In genomic region chr7:24507726-24508114, GRCm38 (mm10) we compare ENCODE assay signal across 8 mouse cellular contexts. TPM values are rescaled to one million over a fixed set of nuclear protein-coding genes. Genes with fewer than 3 reads are reported as not detected.
DNase-seq lines count a peak whose midpoint lies in the region; ATAC-seq and TF ChIP-seq lines count a peak whose summit lies in the region.

No protein-coding gene starts in this region.

- H3ac ChIP-seq in myocyte (ENCODE audit: control insufficient read depth, insufficient read length) = peak overlapping the region; percentile 82

- TF ChIP-seq CTCF in lung, adult 2 months (IDR thresholded peaks at IDR 0.05; ENCODE audit: insufficient read depth, low read length) = no peak
- no peak for TF ChIP-seq CTCF in embryonic fibroblast, embryonic 13.5 days (IDR thresholded peaks at IDR 0.05; ENCODE audit: borderline replicate concordance, insufficient read depth, low read length)
- no peak for TF ChIP-seq CTCF in kidney, postnatal 0 days (IDR thresholded peaks at IDR 0.05; ENCODE audit: low read depth)

- H3K4me2 ChIP-seq in kidney, postnatal 0 days (ENCODE audit: low read length) = peak overlapping the region; percentile 81
- H3K4me2 ChIP-seq in myocyte (ENCODE audit: low read depth) = peak overlapping the region; percentile 73

- 1% methylated on average over 20 of the region's 20 CpGs for WGBS in lung, adult 2 months
- under 1% methylated on average over 20 of the region's 20 CpGs for WGBS in kidney, postnatal 0 days

- H3K27me3 ChIP-seq in kidney, postnatal 0 days (ENCODE audit: insufficient read depth, low read length) = no peaks in the 10 kb centered on the region
- H3K27me3 ChIP-seq in myocyte (ENCODE audit: control insufficient read depth, insufficient read depth, insufficient read length) = no peaks in the 10 kb centered on the region

- DNase-seq in lung, adult 2 months = no peak
- no peak for DNase-seq in lung, postnatal 25 days (ENCODE audit: low spot score)
- DNase-seq in kidney, postnatal 0 days (ENCODE audit: low spot score) = no peak
- no peak for DNase-seq in spleen, postnatal 10 days (ENCODE audit: low spot score in 2 of 2)
- DNase-seq in gastrocnemius, postnatal 25 days = no peak
- no peak for DNase-seq in cerebellum, postnatal 25 days

- peak overlapping the region; percentile 97 for H3K27ac ChIP-seq in embryonic fibroblast, embryonic 13.5 days (ENCODE audit: insufficient read depth, low read length)
- peak overlapping the region; percentile 98 for H3K27ac ChIP-seq in kidney, postnatal 0 days

- peak overlapping the region; percentile 90 for H3K9ac ChIP-seq in kidney, postnatal 0 days (ENCODE audit: low read depth, low read length)

- peaks cover 5% of the 10 kb centered on the region for H3K4me1 ChIP-seq in lung, adult 2 months (ENCODE audit: control insufficient read depth, insufficient read depth, low read length)
- H3K4me1 ChIP-seq in embryonic fibroblast, embryonic 13.5 days (ENCODE audit: control insufficient read depth, insufficient read depth, low read length) = peaks cover 3% of the 10 kb centered on the region; the same call in 1 of the 2 replicates
- 0 out of 2 replicates have a peak, but pooled peaks cover 4% of the 10 kb centered on the region for H3K4me1 ChIP-seq in kidney, postnatal 0 days (replicated peaks; ENCODE audit: insufficient read depth, low read length)

- no peaks in the 10 kb centered on the region for H3K36me3 ChIP-seq in kidney, postnatal 0 days (ENCODE audit: insufficient read depth, low read length)
- no peaks in the 10 kb centered on the region for H3K36me3 ChIP-seq in myocyte (ENCODE audit: control insufficient read depth, insufficient read depth)

- H3K4me3 ChIP-seq in lung, adult 2 months (replicated peaks; ENCODE audit: extremely low read depth, low read depth, low read length) = peak overlapping the region; percentile 85
- H3K4me3 ChIP-seq in embryonic fibroblast, embryonic 13.5 days (ENCODE audit: insufficient read depth, low read length) = peak overlapping the region; percentile 68
- H3K4me3 ChIP-seq in kidney, postnatal 0 days (replicated peaks; ENCODE audit: low read depth, low read length) = peak overlapping the region; percentile 58
- H3K4me3 ChIP-seq in myocyte = peak overlapping the region; percentile 80

- H3K9me3 ChIP-seq in kidney, postnatal 0 days (replicated peaks; ENCODE audit: low read length) = no peaks in the 10 kb centered on the region

- TF ChIP-seq POLR2A in lung, adult 2 months (IDR thresholded peaks at IDR 0.05; ENCODE audit: borderline replicate concordance, extremely low read depth, low read depth, low read length) = no peak
- no peak for TF ChIP-seq POLR2A in embryonic fibroblast, embryonic 13.5 days (IDR thresholded peaks at IDR 0.05; ENCODE audit: low read depth, low read length)
- no peak for TF ChIP-seq POLR2A in myocyte (IDR thresholded peaks at IDR 0.05; ENCODE audit: insufficient read length, low read depth)

- peaks cover 20% of the 10 kb centered on the region for H3K79me2 ChIP-seq in myocyte (ENCODE audit: control insufficient read depth, insufficient read depth)

- ATAC-seq in kidney, postnatal 0 days (replicated peaks; ENCODE audit: low FRiP score, low read depth) = peak; percentile 8; the same call in 1 of the 2 replicates

TF ChIP-seq in myocyte, 11 proteins besides CTCF, POLR2A, EP300 and RAD21:
- TF ChIP-seq MAX (IDR thresholded peaks at IDR 0.05; ENCODE audit: low read depth) (no peak), E2F4 (IDR thresholded peaks at IDR 0.05; ENCODE audit: insufficient read depth) (no peak), TCF12 (IDR thresholded peaks at IDR 0.05; ENCODE audit: insufficient read depth, poor library complexity, severe bottlenecking) (no peak), CEBPB (IDR thresholded peaks at IDR 0.05; ENCODE audit: insufficient read depth, poor library complexity, severe bottlenecking) (no peak), REST (IDR thresholded peaks at IDR 0.05; ENCODE audit: insufficient read depth, insufficient read length) (no peak), USF1 (IDR thresholded peaks at IDR 0.05; ENCODE audit: low read depth) (no peak), TCF3 (IDR thresholded peaks at IDR 0.05; ENCODE audit: insufficient read length, low read depth) (no peak), SRF (IDR thresholded peaks at IDR 0.05; ENCODE audit: control insufficient read depth, insufficient read length, low read depth) (no peak), MYOG (IDR thresholded peaks at IDR 0.05; ENCODE audit: control insufficient read depth in 1 of 3, insufficient read depth in 1 of 3, insufficient read length in 2 of 3, low read depth in 2 of 3) (no peak)

RNA-seq across cellular contexts. Expression of gene Zfp428, which starts 0.9 kb away (rescaled TPM):
- 7.1 and 12.1 TPM in 2 replicates for polyA plus RNA-seq in lung, adult 2 months (2012; rRNA removed)
- 5.6 and 8.9 TPM in 2 replicates for polyA plus RNA-seq in embryonic fibroblast, embryonic 13.5 days (2011; ENCODE audit: insufficient read length, low read depth, missing spikeins)
- 40.2 and 41.4 TPM in 2 replicates for polyA plus RNA-seq in kidney, postnatal 0 days (2015; fragmentation: Nextera tagmentation; extraction: Ambion mirVana)
- polyA plus RNA-seq in myocyte (2012; fragmentation: generic; extraction: Trizol) = 30.0 TPM
- 1 to 10 TPM; 4.0 TPM for total RNA-seq in gastrocnemius, postnatal 25 days (2021)

RNA-seq across cellular contexts. Expression of gene AC161166.1, which starts 4.5 kb away (rescaled TPM):
- not detected in 2 replicates for polyA plus RNA-seq in lung, adult 2 months (2012; rRNA removed)
- polyA plus RNA-seq in embryonic fibroblast, embryonic 13.5 days (2011; ENCODE audit: insufficient read length, low read depth, missing spikeins) = not detected in 2 replicates
- polyA plus RNA-seq in kidney, postnatal 0 days (2015; fragmentation: Nextera tagmentation; extraction: Ambion mirVana) = 0.06 and 0.12 TPM in 2 replicates
- polyA plus RNA-seq in myocyte (2012; fragmentation: generic; extraction: Trizol) = 0.10 TPM
- not detected for total RNA-seq in gastrocnemius, postnatal 25 days (2021)

RNA-seq across cellular contexts. Expression of gene Irgq, which starts 22.8 kb away (rescaled TPM):
- polyA plus RNA-seq in lung, adult 2 months (2012; rRNA removed) = 14.7 and 16.5 TPM in 2 replicates
- 17.6 and 21.7 TPM in 2 replicates for polyA plus RNA-seq in embryonic fibroblast, embryonic 13.5 days (2011; ENCODE audit: insufficient read length, low read depth, missing spikeins)
- polyA plus RNA-seq in kidney, postnatal 0 days (2015; fragmentation: Nextera tagmentation; extraction: Ambion mirVana) = 5.4 and 6.0 TPM in 2 replicates
- polyA plus RNA-seq in myocyte (2012; fragmentation: generic; extraction: Trizol) = 17.4 TPM
- total RNA-seq in gastrocnemius, postnatal 25 days (2021) = 10 to 100 TPM; 12.3 to 13.0 TPM

RNA-seq across cellular contexts. Expression of gene Cadm4, which starts 25.9 kb away (rescaled TPM):
- polyA plus RNA-seq in lung, adult 2 months (2012; rRNA removed) = 12.3 and 18.6 TPM in 2 replicates
- 1.2 and 3.3 TPM in 2 replicates for polyA plus RNA-seq in embryonic fibroblast, embryonic 13.5 days (2011; ENCODE audit: insufficient read length, low read depth, missing spikeins)
- polyA plus RNA-seq in kidney, postnatal 0 days (2015; fragmentation: Nextera tagmentation; extraction: Ambion mirVana) = 7.1 and 8.2 TPM in 2 replicates
- polyA plus RNA-seq in myocyte (2012; fragmentation: generic; extraction: Trizol) = 54.4 TPM
- total RNA-seq in gastrocnemius, postnatal 25 days (2021) = 1 to 10 TPM; 4.4 to 4.5 TPM

RNA-seq across cellular contexts. Expression of gene Pinlyp, which starts 38.2 kb away (rescaled TPM):
- 0.15 and 24.2 TPM in 2 replicates for polyA plus RNA-seq in lung, adult 2 months (2012; rRNA removed)
- not detected in 2 replicates for polyA plus RNA-seq in embryonic fibroblast, embryonic 13.5 days (2011; ENCODE audit: insufficient read length, low read depth, missing spikeins)
- polyA plus RNA-seq in kidney, postnatal 0 days (2015; fragmentation: Nextera tagmentation; extraction: Ambion mirVana) = 0.50 and 0.55 TPM in 2 replicates
- polyA plus RNA-seq in myocyte (2012; fragmentation: generic; extraction: Trizol) = 0.17 TPM
- not detected for total RNA-seq in gastrocnemius, postnatal 25 days (2021)
